Comparison of ENCODE assay signal across 11 mouse cellular contexts in genomic region chr11:114687574-114688188, GRCm38 (mm10). TPM values are rescaled to one million over a fixed set of nuclear protein-coding genes. Genes with fewer than 3 reads are reported as not detected.
DNase-seq lines count a peak whose midpoint lies in the region; ATAC-seq and TF ChIP-seq lines count a peak whose summit lies in the region.
"Had no signal": no experiment of that assay in that cellular context is flagged by ENCODE, and none has a peak within 500 bp of the region (broad histone marks: within the 10 kb centered on the region; RNA-seq: fewer than 3 reads in every experiment).

No protein-coding gene starts in this region.

- no peaks in the 10 kb centered on the region for H3K27me3 ChIP-seq in limb, embryonic 12.5 days
- H3K27me3 ChIP-seq in forebrain, embryonic 10.5 days (ENCODE audit: poor library complexity, severe bottlenecking), result no peaks in the 10 kb centered on the region

- WGBS in limb, embryonic 12.5 days, result 48% methylated on average over 9 of the region's 10 CpGs
- 71% methylated on average over 9 of the region's 10 CpGs for WGBS in forebrain, embryonic 10.5 days

- no peak overlapping the region for H3K4me2 ChIP-seq in limb, embryonic 12.5 days

- H3K4me3 ChIP-seq in layer of hippocampus, adult 2 months, result no peak overlapping the region
- H3K4me3 ChIP-seq in limb, embryonic 12.5 days (replicated peaks), result no peak overlapping the region
- H3K4me3 ChIP-seq in forebrain, embryonic 10.5 days, result no peak overlapping the region
- H3K4me3 ChIP-seq: midbrain, embryonic 10.5 days had no signal

- no peak overlapping the region for H3K9ac ChIP-seq in limb, embryonic 12.5 days (replicated peaks)

- H3K4me1 ChIP-seq in limb, embryonic 12.5 days (replicated peaks), result peaks cover 16% of the 10 kb centered on the region
- H3K4me1 ChIP-seq in forebrain, embryonic 10.5 days, result peaks cover 39% of the 10 kb centered on the region

- no peak for TF ChIP-seq CTCF in layer of hippocampus, adult 2 months (conservative IDR thresholded peaks at IDR 0.05)

- DNase-seq in cerebellum, adult 9-10 months, result peak; percentile 65
- no peak for DNase-seq in cerebellum, postnatal 14 days
- DNase-seq in layer of hippocampus, adult 2 months (ENCODE audit: low spot score in 2 of 2), result no peak
- no peak for DNase-seq in layer of hippocampus, adult 18-20 months (ENCODE audit: low spot score in 2 of 2)
- peak; percentile 42 for DNase-seq in adipocyte (ENCODE audit: low spot score)
- no peak for DNase-seq in forebrain, embryonic 10.5 days (ENCODE audit: extremely low spot score, low spot score)
- DNase-seq: gastrocnemius, postnatal 36 days had no signal

- no peak for ATAC-seq in limb, embryonic 12.5 days (ENCODE audit: insufficient number of reproducible peaks, insufficient read depth, low FRiP score, low TSS enrichment, low read depth)
- ATAC-seq in megakaryocyte, adult 5-6 weeks (ENCODE audit: poor library complexity, severe bottlenecking), result no peak

- H3K36me3 ChIP-seq in limb, embryonic 12.5 days, result peaks cover 7% of the 10 kb centered on the region
- H3K36me3 ChIP-seq in forebrain, embryonic 10.5 days (replicated peaks), result peaks cover 6% of the 10 kb centered on the region

- no peaks in the 10 kb centered on the region for H3K9me3 ChIP-seq in limb, embryonic 12.5 days
- no peaks in the 10 kb centered on the region; the same call in 1 of the 2 replicates for H3K9me3 ChIP-seq in forebrain, embryonic 10.5 days
- H3K9me3 ChIP-seq: midbrain, embryonic 10.5 days had no signal

- H3K27ac ChIP-seq in layer of hippocampus, adult 2 months, result peak overlapping the region; percentile 55
- H3K27ac ChIP-seq in limb, embryonic 12.5 days, result 0 out of 2 replicates have a peak overlapping the region, but pooled peaks have one; percentile 32
- H3K27ac ChIP-seq in forebrain, embryonic 10.5 days, result no peak overlapping the region
- H3K27ac ChIP-seq: midbrain, embryonic 10.5 days had no signal

RNA-seq across cellular contexts. Expression of gene Ttyh2, which starts 12.4 kb away (rescaled TPM):
- total RNA-seq in layer of hippocampus, adult 2 months (2021), result 10 to 100 TPM; 24.4 to 27.8 TPM
- total RNA-seq in layer of hippocampus, adult 18-20 months (2021), result 10 to 100 TPM; 29.3 to 31.2 TPM
- polyA plus RNA-seq in limb, embryonic 12.5 days (2016; fragmentation: Nextera tagmentation; extraction: Ambion mirVana), result 9.9 and 10.0 TPM in 2 replicates
- 8.6 and 9.5 TPM in 2 replicates for polyA plus RNA-seq in forebrain, embryonic 10.5 days (2016; fragmentation: Nextera tagmentation; extraction: Ambion mirVana)
- 0.27 and 0.40 TPM in 2 replicates for total RNA-seq in megakaryocyte, adult 5-6 weeks (2015)
- total RNA-seq in megakaryocyte, adult 5-6 weeks (2017), result 0.73 and 0.88 TPM in 2 replicates

RNA-seq across cellular contexts. Expression of gene Rpl38, which starts 19.4 kb away (rescaled TPM):
- total RNA-seq in layer of hippocampus, adult 2 months (2021), result 100 to 1,000 TPM; 905 to 943 TPM
- total RNA-seq in layer of hippocampus, adult 18-20 months (2021), result 100 to 1,000 TPM; 925 to 946 TPM
- polyA plus RNA-seq in limb, embryonic 12.5 days (2016; fragmentation: Nextera tagmentation; extraction: Ambion mirVana), result 966 and 981 TPM in 2 replicates
- 1,134 and 1,162 TPM in 2 replicates for polyA plus RNA-seq in forebrain, embryonic 10.5 days (2016; fragmentation: Nextera tagmentation; extraction: Ambion mirVana)
- 716 and 867 TPM in 2 replicates for total RNA-seq in megakaryocyte, adult 5-6 weeks (2015)
- total RNA-seq in megakaryocyte, adult 5-6 weeks (2017), result 2,870 and 3,242 TPM in 2 replicates

RNA-seq across cellular contexts. Expression of gene Dnaic2, which starts 39.5 kb away (rescaled TPM):
- 1 to 10 TPM; 1.4 to 1.5 TPM for total RNA-seq in layer of hippocampus, adult 2 months (2021)
- 1 to 10 TPM; 1.6 to 2.1 TPM for total RNA-seq in layer of hippocampus, adult 18-20 months (2021)
- polyA plus RNA-seq in limb, embryonic 12.5 days (2016; fragmentation: Nextera tagmentation; extraction: Ambion mirVana), result 0.50 and 0.67 TPM in 2 replicates
- polyA plus RNA-seq in forebrain, embryonic 10.5 days (2016; fragmentation: Nextera tagmentation; extraction: Ambion mirVana), result 0.77 and 1.0 TPM in 2 replicates
- not detected in 2 replicates for total RNA-seq in megakaryocyte, adult 5-6 weeks (2015)
- total RNA-seq in megakaryocyte, adult 5-6 weeks (2017), result not detected in 2 replicates
- total RNA-seq: hematopoietic stem cell, adult 5-6 weeks had no signal

Comparison
In these comparisons a context has a peak if more than half of its experiments do, and no peak if none do; other contexts are left out.
1. DNase-seq: peak in cerebellum, adult 9-10 months (single experiment) and adipocyte (single experiment); none in cerebellum, postnatal 14 days (0 of 2), layer of hippocampus, adult 2 months (0 of 2), layer of hippocampus, adult 18-20 months (0 of 2) and forebrain, embryonic 10.5 days (single experiment).
2. RNA of gene Ttyh2, which starts 12.4 kb away (total RNA-seq): 29.3 to 31.2 TPM in layer of hippocampus, adult 18-20 months and 24.4 to 27.8 TPM in layer of hippocampus, adult 2 months; 0.27 to 0.88 TPM in megakaryocyte, adult 5-6 weeks; every median in the first group is over 10 times any median in the second.